Mouse (Mus musculus) limb, embryonic 10.5 days (tissue): Measurements from ENCODE around the gene Tagln2. TPM values are rescaled to one million over a fixed set of nuclear protein-coding genes. Genes with fewer than 3 reads are reported as not detected.
A peak's percentile ranks its signal among the peaks of the same experiment; 100 is the strongest.

ENCODE experiments used
- DNase-seq: peaks from one replicate; pipeline ENCODE4 v3.0.0-alpha.2; 2017; ENCODE audit warnings: low spot score
- H3K27ac ChIP-seq: fragments of 300-500 bp; sonication (generic); 2 replicates; pipeline ENCODE4 v1.5.1; 2016; ENCODE audit warnings: mild to moderate bottlenecking
- H3K27me3 ChIP-seq: fragments of 300-500 bp; sonication (generic); 2 replicates; pipeline ENCODE4 v1.6.1; 2016; ENCODE audit warnings: low read depth, mild to moderate bottlenecking; ENCODE audit not compliant: poor library complexity, severe bottlenecking
- H3K36me3 ChIP-seq: fragments of 300-500 bp; sonication (generic); 2 replicates; pipeline ENCODE4 v1.6.1; 2016; ENCODE audit warnings: mild to moderate bottlenecking, moderate library complexity
- H3K4me1 ChIP-seq: fragments of 300-500 bp; sonication (generic); 2 replicates; pipeline ENCODE4 v1.6.1; 2016
- H3K4me3 ChIP-seq: fragments of 300-500 bp; sonication (generic); 2 replicates; pipeline ENCODE4 v1.5.1; 2016; ENCODE audit warnings: mild to moderate bottlenecking, moderate library complexity
- H3K9me3 ChIP-seq: fragments of 300-500 bp; sonication (generic); replicated peaks from 2 replicates; pipeline ENCODE4 v1.6.1; 2016; ENCODE audit warnings: mild to moderate bottlenecking
- WGBS: fragments of 180-500 bp; shearing (Covaris S2); methylation state at CpG from one replicate; pipeline ENCODE4 v1.1.7; 2016; 5-methylcytosine and 5-hydroxymethylcytosine counted together
- polyA plus RNA-seq: library from polyadenylated mRNA; unstranded; fragments of >200 nt; fragmentation: Nextera tagmentation; extraction: Ambion mirVana; gene quantifications from 2 replicates; pipeline ENCODE4 v1.2.1, GENCODE M21; 2016

Tagln2 gene
- polyA plus RNA-seq, 1 experiment from 2014 or later = 77.0 TPM

GRCm38 (mm10) chr1:172551009-172551408 is 51.2 kb downstream of the Tagln2 start:
- 68% methylated on average over 7 of the region's 7 CpGs for WGBS
- H3K27me3 ChIP-seq = peaks cover 42% of the 10 kb centered on the region
- peak overlapping the region; percentile 43 for H3K4me3 ChIP-seq
- DNase-seq = no peak
- H3K27ac ChIP-seq = peak overlapping the region; percentile 10
- peaks cover 50% of the 10 kb centered on the region for H3K4me1 ChIP-seq
- H3K9me3 ChIP-seq = no peaks in the 10 kb centered on the region
- H3K36me3 ChIP-seq = no peaks in the 10 kb centered on the region

GRCm38 (mm10) chr1:172552623-172553022 is 52.8 kb downstream of the Tagln2 start:
- peak overlapping the region; percentile 25; the same call in 1 of the 2 replicates for H3K27ac ChIP-seq
- DNase-seq = no peak
- 68% methylated on average over 1 of the region's 1 CpGs for WGBS
- no peaks in the 10 kb centered on the region for H3K36me3 ChIP-seq
- no peaks in the 10 kb centered on the region for H3K9me3 ChIP-seq
- H3K27me3 ChIP-seq = peaks cover 58% of the 10 kb centered on the region
- H3K4me3 ChIP-seq = no peak overlapping the region
- H3K4me1 ChIP-seq = peaks cover 50% of the 10 kb centered on the region

GRCm38 (mm10) chr1:172555638-172556037 is 55.8 kb downstream of the Tagln2 start, which contains the start of gene Vsig8:
Gene Vsig8 (plus strand): TSS chr1:172555938.
- no peaks in the 10 kb centered on the region for H3K9me3 ChIP-seq
- peaks cover 27% of the 10 kb centered on the region for H3K4me1 ChIP-seq
- H3K27me3 ChIP-seq = peaks cover 68% of the 10 kb centered on the region
- H3K36me3 ChIP-seq = no peaks in the 10 kb centered on the region
- WGBS = 82% methylated on average over 11 of the region's 11 CpGs
- DNase-seq = no peak
- H3K27ac ChIP-seq = 0 out of 2 replicates have a peak within 1 kb of the TSS, but pooled peaks have one; percentile 4
- H3K4me3 ChIP-seq = no peak within 1 kb of the TSS

Other genes starting within 250 kb of the Tagln2 start
- not detected in 2 replicates for gene Atp1a4, start 241.6 kb upstream of the Tagln2 start, polyA plus RNA-seq
- gene Igsf8, start 238.4 kb upstream of the Tagln2 start, polyA plus RNA-seq = 30.0 and 40.8 TPM in 2 replicates
- 0.62 and 3.2 TPM in 2 replicates for gene Atp1a2, start 202.0 kb upstream of the Tagln2 start, polyA plus RNA-seq
- gene Kcnj9, start 170.7 kb upstream of the Tagln2 start, polyA plus RNA-seq = 0.10 TPM in 1 of 2 replicates, not detected in the other
- gene Kcnj10, start 158.8 kb upstream of the Tagln2 start, polyA plus RNA-seq = 0.05 TPM in 2 replicates
- 9.9 and 10.5 TPM in 2 replicates for gene Pigm, start 123.5 kb upstream of the Tagln2 start, polyA plus RNA-seq
- 0.18 TPM in 1 of 2 replicates, not detected in the other for gene Slamf9, start 24.7 kb upstream of the Tagln2 start, polyA plus RNA-seq
- 79.5 and 85.8 TPM in 2 replicates for gene Igsf9, start 18.3 kb upstream of the Tagln2 start, polyA plus RNA-seq
- 0.67 and 1.0 TPM in 2 replicates for gene Cfap45, start 20.8 kb downstream of the Tagln2 start, polyA plus RNA-seq
- gene Vsig8, start 55.9 kb downstream of the Tagln2 start, polyA plus RNA-seq = 0.13 TPM in 1 of 2 replicates, not detected in the other
- 0.11 TPM in 1 of 2 replicates, not detected in the other for gene Slamf8, start 90.5 kb downstream of the Tagln2 start, polyA plus RNA-seq
- 0.21 and 0.58 TPM in 2 replicates for gene Fcrl6, start 102.5 kb downstream of the Tagln2 start, polyA plus RNA-seq
- gene Dusp23, start 132.9 kb downstream of the Tagln2 start, polyA plus RNA-seq = 8.6 and 12.0 TPM in 2 replicates
- gene Crp, start 198.0 kb downstream of the Tagln2 start, polyA plus RNA-seq = not detected in 2 replicates